Mouse (Mus musculus) brain, embryonic 18.5 days (tissue): Measurements from ENCODE around the gene 6030458C11Rik.

Experiments
- DNase-seq: peaks from one replicate; pipeline ENCODE4 v3.0.0-alpha.2; 2012; ENCODE audit warnings: low read depth, low spot score

The 6030458C11Rik gene

DNA sequence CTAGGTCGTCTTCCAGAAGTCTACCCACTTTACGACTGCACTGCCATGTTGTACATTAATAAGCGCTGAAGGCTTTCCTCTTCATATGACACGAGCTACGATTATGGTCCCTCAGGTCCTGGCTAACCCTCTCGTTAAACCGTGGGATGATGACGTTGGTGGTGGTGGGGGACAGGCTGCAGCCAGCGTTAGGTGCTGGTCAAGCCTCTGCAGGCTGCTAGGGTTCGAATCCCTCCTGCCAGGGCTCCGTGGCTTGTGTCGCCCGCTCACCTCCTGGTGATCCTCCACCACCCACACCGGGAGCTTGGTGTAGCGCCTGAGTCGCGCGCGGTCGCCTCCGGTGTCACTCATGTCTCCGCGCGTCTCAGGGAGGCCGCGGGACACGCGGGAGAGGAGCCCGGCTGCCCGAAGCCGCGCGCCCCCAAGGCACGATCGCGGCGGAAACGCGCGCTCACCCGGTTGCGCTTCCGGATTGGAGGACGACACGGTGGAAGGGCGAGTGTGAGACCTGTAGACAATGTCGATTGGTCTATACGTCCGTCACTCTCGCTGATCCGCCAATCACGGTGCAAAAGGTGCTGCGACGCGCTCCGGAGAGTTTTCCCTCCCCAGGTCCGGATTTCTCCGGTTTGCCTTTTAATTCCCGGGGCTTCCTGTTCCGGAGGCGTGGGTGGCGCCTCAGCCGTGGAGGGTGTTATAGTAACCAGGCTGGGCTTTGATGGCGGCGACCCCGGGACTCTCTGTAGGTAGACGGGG, at the start of gene 6030458C11Rik, which contains the start of gene Drosha:
TSS of gene 6030458C11Rik (minus strand) at position 453 of the 756 bp plus-strand sequence.
TSS of gene Drosha (plus strand) at position 619 of the 756 bp plus-strand sequence.
- peak; percentile 98 for DNase-seq

DNA sequence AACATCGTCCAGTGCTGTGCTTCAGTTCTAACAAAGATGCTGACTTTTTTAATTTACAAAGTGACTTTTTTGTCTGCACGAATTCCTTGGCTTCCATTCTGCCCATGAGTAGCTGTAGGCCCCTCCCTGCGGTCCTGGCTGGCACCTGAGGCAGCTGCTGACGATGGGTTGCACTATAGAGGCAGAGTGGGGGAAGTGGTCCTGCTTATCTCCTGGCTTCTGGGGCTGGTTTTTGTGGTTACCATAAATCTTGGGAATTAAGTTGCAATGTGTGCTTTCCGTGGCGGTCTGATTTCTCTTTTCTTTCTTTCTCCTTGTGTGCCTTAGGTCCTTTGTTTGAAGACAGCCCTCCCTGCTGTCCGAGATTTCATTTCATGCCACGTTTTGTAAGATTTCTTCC, 42.8 kb upstream of the 6030458C11Rik start:
- DNase-seq: no peak

DNA sequence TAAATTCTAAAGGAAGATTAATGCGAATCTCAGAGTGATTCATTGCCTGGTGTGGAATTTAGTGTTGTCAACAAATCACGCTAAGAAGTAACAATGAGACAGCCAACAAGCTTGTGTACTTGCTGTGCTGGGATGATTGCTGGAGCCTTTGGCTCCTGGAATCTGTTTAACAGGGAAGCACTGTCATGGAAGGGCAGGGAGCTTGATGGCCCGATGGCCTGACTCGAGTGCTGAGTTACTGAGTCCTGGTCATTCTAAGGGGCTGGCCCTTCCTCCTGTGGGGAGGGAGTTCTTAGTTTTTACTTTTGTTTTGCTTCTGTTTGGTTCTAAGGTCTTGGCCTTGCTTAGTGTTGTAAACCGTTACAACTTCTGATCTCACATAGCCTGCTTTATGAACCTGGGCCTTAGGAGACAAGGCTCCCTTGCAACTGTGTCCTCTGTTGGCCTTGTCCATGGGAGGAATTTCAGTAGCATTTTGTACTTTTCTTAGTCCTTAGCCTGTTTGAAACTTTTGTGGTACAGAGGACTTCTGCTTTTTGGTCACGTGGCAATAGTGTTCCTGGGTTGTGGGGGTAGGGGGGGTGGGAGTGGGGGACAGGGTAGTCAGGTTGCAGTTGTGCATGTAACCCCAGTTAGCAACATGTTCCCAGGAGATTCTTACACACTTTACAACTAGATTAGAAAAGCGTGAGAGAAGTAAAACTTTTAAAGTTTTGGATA, 41.3 kb upstream of the 6030458C11Rik start:
- DNase-seq: no peak

DNA sequence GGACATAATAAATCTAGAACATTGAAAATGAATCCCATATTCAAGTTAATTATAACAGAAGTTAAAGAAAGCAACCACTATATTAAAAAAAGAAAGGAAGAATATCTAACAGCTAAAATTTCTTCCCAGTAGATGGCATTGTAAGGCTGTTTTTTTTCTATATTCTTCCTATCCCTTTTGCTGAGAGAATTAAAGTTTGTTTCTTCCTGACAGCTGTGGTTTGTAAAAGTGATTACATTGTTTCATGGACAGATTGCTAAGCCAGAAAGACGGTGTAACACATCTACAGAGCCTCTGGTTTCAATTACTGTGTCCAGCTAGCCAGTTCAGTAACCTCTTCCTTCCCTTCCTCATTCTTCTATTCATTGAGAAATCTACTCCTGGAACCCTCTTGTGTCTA, 39.2 kb upstream of the 6030458C11Rik start:
- no peak for DNase-seq

DNA sequence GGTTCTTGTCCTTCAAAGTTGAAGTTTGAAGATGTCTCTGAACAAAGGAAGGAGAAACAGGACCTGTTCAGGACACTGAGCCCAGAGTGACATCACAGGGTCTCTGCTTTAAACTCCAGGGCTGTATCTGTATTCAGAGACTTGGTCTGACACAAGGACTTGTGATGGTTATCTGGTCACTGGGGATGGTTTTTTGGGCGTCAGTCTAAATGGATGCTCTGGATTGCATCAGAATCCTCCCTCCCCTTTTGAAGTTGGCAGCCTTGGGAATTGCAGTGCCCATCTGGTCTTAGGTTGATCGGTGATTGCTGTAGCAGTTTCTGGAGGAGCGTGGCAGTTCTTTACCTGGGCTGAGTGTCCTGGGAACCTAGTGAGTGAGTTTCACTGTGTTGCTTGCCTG, 37.6 kb upstream of the 6030458C11Rik start:
- DNase-seq: no peak

DNA sequence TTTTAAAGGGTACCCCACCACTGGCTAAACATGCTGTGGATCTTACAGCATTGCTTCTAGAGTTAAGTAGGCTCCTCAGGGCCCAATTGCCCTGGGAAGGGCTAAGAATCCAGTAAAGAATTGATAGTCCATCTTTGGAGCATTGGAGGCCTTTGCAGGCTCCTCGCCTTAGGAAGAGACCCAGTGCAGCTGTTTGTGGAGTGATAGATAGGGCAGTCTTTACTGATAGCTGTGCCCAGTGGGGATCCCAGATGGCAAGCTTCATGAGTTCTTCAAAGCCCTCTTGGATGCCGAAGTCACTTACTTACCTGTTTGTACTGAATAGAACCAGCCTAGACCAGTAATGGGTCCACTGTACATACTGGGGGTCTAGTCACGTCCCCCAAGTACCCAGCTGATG, 34.2 kb upstream of the 6030458C11Rik start:
- no peak for DNase-seq

DNA sequence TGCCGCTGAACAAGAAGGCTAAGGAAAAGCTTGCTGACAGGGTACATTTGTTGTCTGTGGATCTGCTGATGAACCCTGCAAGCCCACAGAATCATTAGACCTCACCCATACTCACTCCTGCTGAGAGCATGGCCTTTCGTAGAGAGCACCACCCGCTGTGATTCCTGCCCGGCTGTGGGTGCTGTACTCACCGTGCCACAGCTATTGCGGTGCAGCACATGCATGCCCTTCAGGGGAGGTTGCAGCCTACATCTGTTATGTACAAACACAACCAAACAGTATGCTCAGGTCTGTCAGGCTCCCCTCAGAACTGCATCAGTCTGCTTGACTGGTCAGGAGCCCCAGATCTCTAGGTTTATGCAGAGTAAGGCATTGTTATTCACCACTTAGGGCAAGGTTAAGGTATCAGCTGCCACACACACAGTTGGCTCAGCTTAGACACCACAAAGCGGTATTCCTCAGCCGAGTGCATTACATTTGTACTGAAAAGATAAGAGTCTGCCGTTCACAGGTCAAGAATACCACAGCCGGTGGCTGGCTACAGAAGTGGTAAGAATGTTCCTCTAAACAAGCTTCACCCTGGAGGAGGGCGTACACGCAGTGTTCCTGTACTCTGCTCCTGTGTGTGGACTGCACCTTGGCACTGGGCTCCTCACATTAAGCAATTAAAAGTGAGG, 33.5 kb upstream of the 6030458C11Rik start:
- DNase-seq: no peak

DNA sequence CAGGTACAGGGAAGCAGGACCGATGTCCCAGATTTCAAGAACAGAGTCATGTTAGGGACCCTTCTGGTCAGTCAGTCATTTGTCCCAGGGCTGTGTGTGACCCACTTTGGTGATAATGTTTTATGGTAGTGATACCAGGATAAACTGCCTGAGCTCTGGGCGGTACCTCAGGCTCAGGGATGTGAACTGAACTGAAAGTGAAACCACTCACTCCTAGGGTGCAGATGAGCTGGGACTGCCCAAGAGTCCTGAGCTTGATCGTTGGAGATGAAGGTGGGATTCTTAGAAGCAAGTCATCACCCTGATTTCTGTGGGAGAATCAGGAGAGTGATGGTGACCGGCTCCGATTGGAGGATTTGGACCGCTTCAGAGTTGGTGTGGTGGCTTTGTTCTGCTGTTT, 32.3 kb upstream of the 6030458C11Rik start:
- no peak for DNase-seq

DNA sequence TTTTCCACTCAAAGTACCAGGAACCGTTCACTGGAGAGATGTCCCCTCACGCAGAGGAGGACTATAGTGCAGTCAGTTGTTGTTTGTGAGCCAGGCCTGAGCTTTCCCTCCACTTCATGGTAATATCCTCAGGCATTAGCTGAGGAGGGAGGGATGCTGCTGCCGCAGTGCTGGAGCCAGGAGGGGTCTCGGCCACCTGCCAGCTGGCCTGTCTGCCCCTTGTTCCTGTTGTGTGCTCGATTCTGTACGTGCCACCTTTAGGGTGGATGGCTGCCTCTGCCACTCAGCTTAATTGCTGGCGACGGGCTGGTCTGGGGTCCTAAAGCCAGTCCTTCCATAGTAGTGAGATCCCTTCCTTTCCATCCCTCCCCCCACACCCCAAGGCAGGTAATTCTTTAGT, 29.0 kb upstream of the 6030458C11Rik start:
- no peak for DNase-seq

DNA sequence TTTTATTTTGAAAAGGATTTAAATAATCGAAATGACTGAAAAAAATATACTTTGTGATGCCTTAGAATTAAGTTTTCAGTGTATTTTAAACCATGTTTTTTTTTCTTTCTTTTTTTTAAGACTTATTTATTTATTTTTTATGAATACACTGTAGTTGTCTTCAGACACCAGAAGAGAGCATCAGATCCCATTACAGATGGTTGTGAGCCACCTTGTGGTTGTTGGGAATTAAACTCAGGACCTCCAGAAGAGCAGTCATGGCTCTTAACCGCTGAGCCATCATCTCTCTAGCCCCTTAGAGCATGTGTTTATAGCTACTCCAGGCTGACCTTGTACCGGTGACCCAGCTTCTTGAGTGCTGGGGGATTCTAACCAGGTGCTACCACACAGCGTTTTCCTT, 24.9 kb upstream of the 6030458C11Rik start:
- no peak for DNase-seq

DNA sequence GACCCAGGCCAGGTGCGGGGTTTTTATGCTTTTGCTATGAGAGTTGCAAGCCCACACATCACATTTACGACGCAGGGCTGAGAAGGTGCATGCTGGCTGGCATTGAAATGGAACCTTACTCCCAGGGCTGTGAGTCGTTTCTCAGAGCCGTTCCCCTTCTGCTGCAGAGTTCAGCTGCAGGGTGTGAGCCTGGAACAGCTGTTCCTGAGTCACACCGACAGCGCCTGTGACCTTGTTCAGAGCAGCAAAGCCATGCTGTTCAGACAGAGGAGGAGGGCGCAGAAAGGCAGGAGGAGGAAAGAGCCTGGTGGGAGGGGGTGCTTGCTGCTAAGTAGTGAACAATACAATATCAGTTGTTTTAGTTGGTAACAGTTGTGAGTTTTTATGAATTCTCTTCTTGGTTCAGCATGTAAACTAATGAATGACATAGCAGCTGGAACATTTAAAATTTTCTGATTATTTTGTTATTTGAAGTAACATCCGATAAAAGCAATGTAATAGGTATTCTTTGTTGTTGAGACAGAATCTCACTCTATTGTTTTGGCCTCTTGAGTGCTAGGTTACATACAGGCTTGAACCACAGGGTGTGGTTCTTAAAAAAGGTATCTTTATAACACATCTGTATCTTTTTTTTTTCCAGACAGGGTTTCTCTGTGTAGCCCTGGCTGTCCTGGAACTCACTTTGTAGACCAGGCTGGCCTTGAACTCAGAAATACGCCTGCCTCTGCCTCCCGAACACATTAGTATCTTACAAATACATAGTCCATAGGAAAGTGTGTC, 23.9 kb upstream of the 6030458C11Rik start:
- no peak for DNase-seq

DNA sequence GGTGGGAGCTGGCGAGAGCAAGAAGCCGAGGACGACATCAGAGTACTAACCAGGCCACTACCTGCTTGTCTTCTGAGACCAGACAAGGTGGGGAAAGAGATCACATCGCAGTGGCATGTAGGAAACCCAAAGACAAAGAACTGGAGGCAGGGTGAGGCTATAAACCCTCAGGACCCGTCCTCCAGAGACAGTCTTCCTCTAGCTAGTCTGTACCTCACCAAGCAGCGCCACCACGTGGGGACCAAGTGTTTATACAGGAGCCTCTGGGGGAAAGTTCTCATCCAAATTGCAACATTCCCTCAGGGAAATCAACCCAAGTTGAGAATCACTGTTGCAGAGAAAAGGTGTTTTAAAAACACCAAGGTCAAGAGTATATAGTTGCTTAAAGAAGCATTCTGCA, 18.4 kb upstream of the 6030458C11Rik start:
- DNase-seq: no peak

DNA sequence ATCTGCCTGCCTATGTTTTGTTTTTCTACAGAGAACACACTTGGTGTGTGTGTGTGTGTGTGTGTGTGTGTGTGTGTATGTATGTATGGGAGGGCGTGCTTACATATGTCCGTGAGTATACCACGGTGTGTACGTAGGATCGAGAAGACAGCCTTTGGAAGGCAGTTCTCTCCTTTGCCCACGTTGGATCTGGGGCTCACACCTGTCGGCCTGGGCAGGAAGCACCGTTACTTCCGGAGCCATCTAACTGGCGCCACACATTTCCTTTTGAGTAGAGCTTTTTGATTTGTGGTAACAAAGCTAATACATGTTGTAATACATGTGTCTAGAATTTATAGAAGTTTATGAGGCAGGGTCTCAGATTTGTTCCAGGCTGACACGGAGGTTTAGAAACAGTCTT, 16.3 kb upstream of the 6030458C11Rik start:
- no peak for DNase-seq

DNA sequence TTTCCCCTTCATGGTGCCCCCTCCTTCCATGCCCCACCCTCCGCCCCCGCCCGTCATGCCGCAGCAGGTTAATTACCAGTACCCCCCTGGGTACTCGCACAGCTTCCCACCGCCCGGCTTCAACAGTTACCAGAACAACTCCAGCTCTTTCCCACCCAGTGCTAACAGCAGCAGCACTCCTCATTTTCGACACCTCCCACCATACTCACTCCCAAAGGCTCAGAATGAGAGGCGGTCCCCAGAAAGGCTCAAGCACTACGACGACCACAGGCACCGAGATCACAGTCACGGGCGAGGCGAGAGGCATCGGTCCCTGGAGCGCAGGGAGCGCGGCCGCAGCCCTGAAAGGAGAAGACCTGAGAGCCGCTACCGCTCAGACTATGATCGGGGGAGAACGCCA, 9.8 kb upstream of the 6030458C11Rik start:
- no peak for DNase-seq

DNA sequence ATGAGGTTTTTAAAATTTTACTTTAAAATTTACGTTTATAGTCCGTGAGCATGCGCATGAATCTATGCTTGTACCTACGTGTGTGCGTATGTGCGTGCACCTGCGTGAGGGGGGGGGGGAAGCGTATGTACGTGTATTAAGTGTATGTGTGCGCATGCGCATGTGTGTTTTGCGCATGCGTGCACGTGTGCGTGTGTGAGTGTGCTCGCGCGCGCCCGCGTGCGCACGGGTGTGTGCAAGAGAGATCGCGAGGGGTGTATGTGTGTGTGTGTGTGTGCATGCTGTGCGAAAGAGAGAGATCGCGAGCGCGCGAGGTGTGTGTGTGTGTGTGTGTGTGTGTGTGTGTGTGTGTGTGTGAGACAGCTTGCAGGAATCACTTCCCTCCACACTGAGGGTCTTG, 8.9 kb upstream of the 6030458C11Rik start:
- no peak for DNase-seq

DNA sequence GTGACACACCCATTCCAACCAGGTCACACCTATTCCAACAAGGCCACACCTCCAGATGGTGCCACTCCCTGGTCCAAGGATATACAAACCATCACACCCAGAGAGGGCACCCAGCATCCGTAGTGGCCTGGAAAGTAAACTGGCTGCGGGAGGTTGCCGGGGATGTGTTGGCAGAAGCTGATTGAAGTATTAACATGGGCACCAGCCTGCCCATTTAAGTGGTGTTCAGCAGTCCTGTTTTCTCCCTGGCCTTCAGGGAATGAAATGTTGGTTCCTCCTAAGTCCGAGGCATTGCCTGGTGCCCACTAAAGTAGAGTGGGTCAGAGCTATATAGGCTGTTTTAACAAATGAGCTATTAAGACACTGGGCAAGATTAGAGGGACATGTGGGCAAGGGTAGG, 8.2 kb upstream of the 6030458C11Rik start:
- no peak for DNase-seq

DNA sequence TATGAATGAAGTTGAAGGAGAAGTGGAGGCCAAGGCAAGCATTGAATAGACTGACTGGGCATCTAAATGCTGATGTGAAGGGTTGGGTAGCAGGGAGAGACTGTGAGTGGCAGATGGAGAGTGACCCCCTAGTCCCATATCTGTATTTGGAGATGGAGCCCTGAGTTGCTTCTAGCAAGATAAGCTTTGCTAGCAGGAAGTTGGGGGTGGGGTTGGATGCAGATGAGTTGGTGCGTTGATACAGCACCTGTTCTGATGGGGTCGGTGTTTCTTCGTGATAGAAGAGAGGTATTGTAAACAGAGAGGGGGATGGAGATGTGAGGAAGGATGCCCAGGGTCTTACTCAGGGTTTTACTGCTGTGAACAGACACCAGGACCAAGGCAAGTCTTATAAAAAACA, 5.4 kb upstream of the 6030458C11Rik start:
- DNase-seq: no peak

DNA sequence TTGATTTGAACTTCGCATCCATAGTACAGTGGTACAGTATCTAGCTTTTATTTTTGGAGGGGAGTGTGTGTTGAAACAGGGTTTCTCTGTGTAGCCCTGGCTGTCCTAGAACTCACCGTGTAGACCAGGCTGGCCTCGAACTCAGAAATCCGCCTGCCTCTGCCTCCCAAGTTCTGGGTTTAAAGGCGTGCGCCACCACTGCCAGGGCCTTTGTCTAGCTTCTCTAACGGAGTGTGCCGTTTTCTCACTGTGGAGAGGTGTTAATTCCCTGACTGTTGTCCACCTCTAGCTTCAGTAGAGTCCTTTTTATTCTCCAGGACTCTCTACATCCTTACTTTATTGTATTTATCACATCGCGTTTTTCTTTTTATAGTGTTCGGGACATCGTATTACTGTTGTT, 959 bp upstream of the 6030458C11Rik start:
- no peak for DNase-seq

DNA sequence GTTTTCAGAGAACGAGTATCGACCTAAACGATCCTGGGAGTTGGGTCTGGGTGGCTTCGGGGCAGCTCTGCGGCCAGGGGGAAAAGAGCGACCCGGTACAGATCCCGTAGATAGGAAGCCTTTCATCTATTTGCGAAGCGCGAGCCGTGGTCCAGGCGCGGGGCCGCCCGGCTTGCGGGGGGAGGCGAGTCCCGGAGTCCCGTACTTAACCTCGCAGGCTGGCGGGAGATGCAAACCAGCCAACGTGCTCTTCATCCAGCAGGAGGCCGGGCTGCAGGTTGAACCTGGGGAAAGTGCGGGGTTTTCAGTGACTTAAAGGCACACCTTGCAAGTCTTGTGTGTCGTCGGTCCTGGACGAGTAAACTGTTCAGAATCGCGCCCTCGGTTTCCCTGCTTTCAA, 516 bp upstream of the 6030458C11Rik start:
- no peak for DNase-seq

DNA sequence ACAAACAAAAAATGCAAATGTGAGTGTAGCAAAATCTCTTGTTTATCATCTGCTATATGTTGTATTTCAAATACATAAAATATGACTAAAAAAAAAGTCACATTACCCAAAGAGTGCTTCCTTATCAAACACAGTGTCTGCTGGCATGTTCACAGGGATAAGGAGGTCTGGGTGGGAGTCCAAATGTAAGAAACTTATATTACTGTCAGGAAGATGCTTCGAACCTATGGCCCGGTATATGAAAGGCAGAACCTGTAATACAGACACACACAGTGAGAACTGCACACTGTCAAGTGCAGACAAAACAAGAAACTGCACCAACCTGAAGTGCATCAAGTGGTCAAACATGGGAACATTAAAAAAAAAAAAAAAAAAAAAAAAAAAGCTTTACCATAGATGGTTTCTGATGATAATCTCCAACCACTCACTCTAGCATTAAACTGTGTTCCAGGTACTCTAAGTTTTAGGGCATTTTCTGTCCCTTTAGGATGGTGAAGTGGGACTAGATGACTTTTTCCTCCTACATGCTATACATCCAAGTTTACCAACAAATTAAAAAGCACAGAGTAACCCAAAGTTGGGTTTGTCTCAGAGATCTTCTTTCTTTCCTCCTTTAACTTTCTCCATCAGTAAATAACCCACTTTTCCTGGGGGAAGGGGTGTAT, 862 bp downstream of the 6030458C11Rik start:
- no peak for DNase-seq
